Mouse (Mus musculus) intestine, embryonic 16.5 days (tissue): ENCODE measurements at regions not wholly inside any gene's neighbourhood (a gene's known extent, or its start where the extent isn't known, plus 50 kb on each side); places are given as distances from the start of the nearest gene placed in this dataset.

Experiments used
- ATAC-seq: fragments of 200-750 bp; cut with Nextera tagmentation; 2 replicates; pipeline ENCODE4 v1.8.0; 2017; ENCODE audit warnings: moderate TSS enrichment, moderate library complexity
- H3K27ac ChIP-seq: fragments of 300-500 bp; sonication (generic); 2 replicates; pipeline ENCODE4 v1.5.1; 2014; ENCODE audit warnings: mild to moderate bottlenecking, low read length
- H3K27me3 ChIP-seq: fragments of 300-500 bp; sonication (generic); replicated peaks from 2 replicates; pipeline ENCODE4 v1.6.1; 2014; ENCODE audit warnings: low read length, control low read depth, mixed read lengths; ENCODE audit not compliant: control insufficient read depth, insufficient read depth
- H3K36me3 ChIP-seq: fragments of 300-500 bp; sonication (generic); 2 replicates; pipeline ENCODE4 v1.6.1; 2014; ENCODE audit warnings: low read length, control low read depth; ENCODE audit not compliant: control insufficient read depth, insufficient read depth
- H3K4me1 ChIP-seq: fragments of 300-500 bp; sonication (generic); 2 replicates; pipeline ENCODE4 v1.6.1; 2014; ENCODE audit warnings: low read length, control low read depth, mixed read lengths; ENCODE audit not compliant: control insufficient read depth, insufficient read depth
- H3K4me2 ChIP-seq: fragments of 300-500 bp; sonication (generic); 2 replicates; pipeline ENCODE4 v1.6.1; 2014; ENCODE audit warnings: low read depth, low read length, control low read depth
- H3K4me3 ChIP-seq: fragments of 300-500 bp; sonication (generic); 2 replicates; pipeline ENCODE4 v1.5.1; 2014; ENCODE audit warnings: mild to moderate bottlenecking, low read length
- H3K9ac ChIP-seq: fragments of 300-500 bp; sonication (generic); 2 replicates; pipeline ENCODE4 v1.6.1; 2014; ENCODE audit warnings: low read depth, low read length
- H3K9me3 ChIP-seq: fragments of 300-500 bp; sonication (generic); 2 replicates; pipeline ENCODE4 v1.6.1; 2016; ENCODE audit warnings: low read length, control low read depth; ENCODE audit not compliant: control insufficient read depth
- WGBS: fragments of 180-500 bp; shearing (Covaris S2); extraction: QIAGEN DNeasy Blood & Tissue Kit; methylation state at CpG from one replicate; pipeline ENCODE4 v1.1.7; 2014; 5-methylcytosine and 5-hydroxymethylcytosine counted together

DNA sequence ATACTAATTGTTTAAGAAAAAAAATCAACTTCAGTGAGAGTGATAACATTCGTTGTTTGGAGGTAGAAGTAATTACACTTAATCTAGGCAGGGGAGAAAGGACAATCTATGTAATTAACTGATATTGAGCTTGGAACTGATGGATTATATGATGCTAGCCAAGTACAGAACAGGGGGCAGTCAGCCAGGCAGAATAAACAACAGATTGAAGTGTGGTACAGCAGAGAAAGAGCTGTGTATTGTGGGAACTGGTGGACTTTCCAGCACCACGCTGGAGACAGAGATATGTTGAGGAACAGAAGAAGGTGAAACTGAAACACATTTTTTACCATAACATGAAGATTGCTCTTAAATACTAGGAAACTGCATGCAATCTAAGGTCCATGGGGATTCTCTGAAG lies 473.3 kb downstream of the Trim52 start:
- WGBS: 68% methylated on average over 2 of the region's 2 CpGs
- H3K4me3 ChIP-seq: no peak overlapping the region
- H3K4me2 ChIP-seq: no peak overlapping the region
- no peak overlapping the region for H3K27ac ChIP-seq
- no peaks in the 10 kb centered on the region for H3K4me1 ChIP-seq
- ATAC-seq: no peak
- H3K27me3 ChIP-seq: no peaks in the 10 kb centered on the region
- no peaks in the 10 kb centered on the region for H3K9me3 ChIP-seq
- no peaks in the 10 kb centered on the region for H3K36me3 ChIP-seq
- no peak overlapping the region for H3K9ac ChIP-seq

DNA sequence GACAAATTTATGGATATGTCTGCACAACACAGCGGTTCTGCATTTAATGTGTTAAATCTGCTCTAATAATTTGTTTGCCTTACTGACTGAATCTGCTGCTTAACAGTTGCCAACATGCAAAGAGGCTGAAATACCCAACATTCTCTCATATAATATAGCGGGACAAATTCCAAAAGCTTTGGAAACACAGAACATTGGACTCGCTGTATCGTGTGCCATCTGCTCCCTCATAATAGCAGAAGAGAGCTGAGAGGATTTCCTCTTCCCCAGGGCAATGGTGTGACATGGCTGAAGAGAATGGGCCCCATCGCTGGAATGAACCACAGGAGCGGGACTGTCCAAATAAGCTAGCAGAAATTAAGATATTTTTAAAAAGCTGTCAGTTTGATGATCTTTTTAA lies 475.9 kb downstream of the Trim52 start:
- Histone ChIP-seq H3K9ac (no peak overlapping the region), H3K4me1 (no peaks in the 10 kb centered on the region), H3K4me2 (no peak overlapping the region), H3K27ac (no peak overlapping the region), H3K4me3 (no peak overlapping the region), H3K27me3 (no peaks in the 10 kb centered on the region), H3K36me3 (no peaks in the 10 kb centered on the region), H3K9me3 (no peaks in the 10 kb centered on the region)
- 83% methylated on average over 6 of the region's 6 CpGs for WGBS
- ATAC-seq: no peak

DNA sequence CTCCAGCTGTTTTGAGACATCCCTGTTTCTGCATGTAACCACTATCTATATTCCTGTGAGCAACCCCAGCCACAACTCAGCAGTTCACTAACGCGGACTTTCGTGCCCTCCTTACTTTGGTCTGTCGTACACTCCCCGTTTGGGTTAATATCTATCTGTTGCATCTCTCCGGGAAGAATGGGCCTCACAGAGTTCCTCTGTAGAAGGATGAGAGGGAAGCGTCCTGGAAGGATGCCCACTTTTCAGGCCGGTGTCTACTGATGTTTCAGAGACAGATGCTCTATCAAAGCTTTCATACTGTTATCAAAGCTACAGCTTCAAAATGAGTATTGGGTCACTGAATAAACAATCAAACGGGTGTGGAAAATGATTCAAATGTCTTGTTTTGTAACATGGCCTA lies 487.4 kb downstream of the Trim52 start:
- no peaks in the 10 kb centered on the region for H3K27me3 ChIP-seq
- H3K4me1 ChIP-seq: no peaks in the 10 kb centered on the region
- 83% methylated on average over 9 of the region's 9 CpGs for WGBS
- H3K9me3 ChIP-seq: no peaks in the 10 kb centered on the region
- H3K36me3 ChIP-seq: no peaks in the 10 kb centered on the region
- H3K4me3 ChIP-seq: no peak overlapping the region
- ATAC-seq: no peak
- H3K9ac ChIP-seq: no peak overlapping the region
- no peak overlapping the region for H3K4me2 ChIP-seq
- no peak overlapping the region for H3K27ac ChIP-seq

DNA sequence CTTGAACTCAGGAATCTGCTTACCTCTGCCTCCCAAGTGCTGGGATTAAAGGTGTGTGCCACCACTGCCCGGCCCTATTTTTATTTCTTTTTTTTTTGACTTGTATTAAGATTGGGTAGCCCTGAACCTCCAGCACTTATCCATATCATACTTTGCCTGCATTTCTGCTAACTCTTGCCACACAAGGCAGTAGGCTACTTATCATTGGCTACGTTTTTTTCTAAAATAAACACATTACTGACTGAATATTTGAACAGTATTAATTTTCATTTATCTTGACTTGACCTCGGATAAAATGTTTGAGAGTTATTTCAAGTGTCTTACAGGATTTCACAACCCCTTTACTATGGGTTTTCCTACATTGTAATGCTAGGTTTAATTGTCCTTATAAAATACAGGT lies 488.0 kb downstream of the Trim52 start:
- no peaks in the 10 kb centered on the region for H3K27me3 ChIP-seq
- H3K9ac ChIP-seq: no peak overlapping the region
- no peak for ATAC-seq
- H3K4me2 ChIP-seq: no peak overlapping the region
- no peaks in the 10 kb centered on the region for H3K4me1 ChIP-seq
- WGBS: 67% methylated on average over 3 of the region's 3 CpGs
- no peak overlapping the region for H3K4me3 ChIP-seq
- no peak overlapping the region for H3K27ac ChIP-seq
- H3K36me3 ChIP-seq: no peaks in the 10 kb centered on the region
- H3K9me3 ChIP-seq: no peaks in the 10 kb centered on the region

DNA sequence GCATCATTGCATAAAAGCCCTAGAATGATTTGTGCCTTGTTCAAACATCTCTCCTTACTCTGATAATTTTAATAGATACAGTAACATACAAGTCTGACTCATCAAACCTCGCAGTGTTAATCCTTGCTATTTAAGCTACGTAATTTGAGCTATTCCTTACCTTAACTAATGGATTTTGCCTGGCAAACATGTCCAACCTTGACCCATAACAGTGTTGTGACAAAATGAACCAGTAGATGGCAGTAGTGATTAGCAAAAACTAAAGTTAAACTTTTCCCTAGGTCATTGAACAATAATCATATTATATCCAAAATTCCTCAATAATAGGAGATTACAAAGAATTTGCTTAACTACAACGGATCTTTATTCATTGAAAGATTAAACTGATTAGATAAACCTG lies 501.0 kb downstream of the Trim52 start:
- no peak overlapping the region for H3K4me3 ChIP-seq
- WGBS: 16% methylated on average over 3 of the region's 3 CpGs
- H3K27me3 ChIP-seq: no peaks in the 10 kb centered on the region

DNA sequence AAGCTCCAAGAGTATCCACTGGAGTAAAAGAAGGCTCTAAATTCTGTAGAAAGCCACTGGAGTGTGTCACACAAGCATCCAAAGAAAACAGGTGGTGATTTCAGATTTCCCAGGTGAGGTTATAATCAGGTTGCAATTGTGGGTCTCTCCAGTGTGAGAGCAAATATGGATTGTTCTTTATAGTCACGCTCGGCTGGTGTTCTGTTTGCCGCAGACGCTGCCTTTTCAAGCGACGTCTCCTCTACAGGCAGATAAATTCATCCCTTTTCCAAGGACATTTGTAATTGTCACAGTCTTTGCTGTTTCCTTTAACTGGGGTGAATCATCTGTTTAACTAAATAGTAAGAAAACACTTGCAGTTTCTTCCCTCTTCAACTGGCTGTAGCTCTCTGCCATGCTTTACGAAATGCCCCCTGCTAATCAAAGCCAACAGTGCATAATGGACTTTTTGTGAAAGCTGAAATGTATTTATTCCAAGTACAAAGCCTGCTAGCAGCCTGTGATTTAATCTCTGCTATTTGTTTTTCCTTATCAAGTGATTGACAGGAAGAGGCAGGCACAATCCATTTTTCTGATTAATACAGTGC lies 502.4 kb downstream of the Trim52 start:
- WGBS: 53% methylated on average over 7 of the region's 7 CpGs
- H3K4me3 ChIP-seq: no peak overlapping the region
- no peaks in the 10 kb centered on the region for H3K9me3 ChIP-seq
- no peaks in the 10 kb centered on the region for H3K4me1 ChIP-seq
- H3K36me3 ChIP-seq: no peaks in the 10 kb centered on the region
- H3K27ac ChIP-seq: no peak overlapping the region
- no peak for ATAC-seq
- no peak overlapping the region for H3K4me2 ChIP-seq
- no peaks in the 10 kb centered on the region for H3K27me3 ChIP-seq
- H3K9ac ChIP-seq: no peak overlapping the region

More for the DNA sequence above, 501.0 kb downstream of the Trim52 start:
- Histone ChIP-seq H3K9me3 (no peaks in the 10 kb centered on the region), H3K4me1 (no peaks in the 10 kb centered on the region), H3K9ac (no peak overlapping the region), H3K27ac (no peak overlapping the region), H3K4me2 (no peak overlapping the region), H3K36me3 (no peaks in the 10 kb centered on the region)
- no peak for ATAC-seq
